Mouse (Mus musculus) MEL (cell line): Measurements from ENCODE around the gene Prkar1a. TPM values are rescaled to one million over a fixed set of nuclear protein-coding genes. Genes with fewer than 3 reads are reported as not detected.

Experiments used
- DNase-seq: peaks from one replicate; pipeline ENCODE4 v3.0.0; 2011; ENCODE audit warnings: low read depth, low spot score
- H3K27ac ChIP-seq: 2 replicates; pipeline ENCODE4 v1.5.1; 2012; ENCODE audit warnings: low read depth, mild to moderate bottlenecking, control low read depth, low read length, moderate library complexity; ENCODE audit not compliant: control insufficient read depth
- H3K27me3 ChIP-seq, 2 experiments: fragments of 150-350 bp in 1 of 2; sonication (generic) in 1 of 2; 2 replicates each; pipeline ENCODE4 v1.6.1; 2012; ENCODE audit warnings: low read length in 2 of 2, mild to moderate bottlenecking in 2 of 2, improper control_type of control experiment in 1 of 2, moderate library complexity in 1 of 2; ENCODE audit not compliant: insufficient read depth in 2 of 2, control insufficient read depth in 1 of 2
- H3K36me3 ChIP-seq, 2 experiments: 2 replicates each; pipeline ENCODE4 v1.6.1; 2012 to 2014; ENCODE audit warnings: low read length in 2 of 2, improper control_type of control experiment in 1 of 2, inconsistent platforms in 1 of 2, mild to moderate bottlenecking in 1 of 2; ENCODE audit not compliant: insufficient read depth in 2 of 2, control insufficient read depth in 1 of 2
- H3K4me1 ChIP-seq, 2 experiments: fragments of 150-350 bp in 1 of 2; sonication (generic) in 1 of 2; 2 replicates each; pipeline ENCODE4 v1.6.1; 2012; ENCODE audit warnings: low read length in 2 of 2, improper control_type of control experiment in 1 of 2, mild to moderate bottlenecking in 1 of 2; ENCODE audit not compliant: insufficient read depth in 2 of 2, control insufficient read depth in 1 of 2
- H3K4me3 ChIP-seq, 2 experiments: fragments of 150-350 bp in 1 of 2; sonication (generic) in 1 of 2; 2 replicates each; pipeline ENCODE4 v1.5.1; 2012; ENCODE audit warnings: low read depth in 2 of 2, low read length in 2 of 2, mild to moderate bottlenecking in 2 of 2, moderate library complexity in 2 of 2, control low read depth in 1 of 2, improper control_type of control experiment in 1 of 2; ENCODE audit not compliant: control insufficient read depth in 1 of 2, insufficient read depth in 1 of 2
- H3K79me2 ChIP-seq: 2 replicates; pipeline ENCODE4 v1.6.1; 2012; ENCODE audit warnings: mild to moderate bottlenecking, low read length, moderate library complexity; ENCODE audit not compliant: control insufficient read depth, poor library complexity, insufficient read depth
- H3K9ac ChIP-seq: 2 replicates; pipeline ENCODE4 v1.6.1; 2012; ENCODE audit warnings: low read depth, mild to moderate bottlenecking, control low read depth, low read length, moderate library complexity; ENCODE audit not compliant: control insufficient read depth, poor library complexity, severe bottlenecking
- H3K9me3 ChIP-seq: fragments of 150-350 bp; sonication (generic); replicated peaks from 2 replicates; pipeline ENCODE4 v1.6.1; 2012; ENCODE audit warnings: mild to moderate bottlenecking, low read length, improper control_type of control experiment, moderate library complexity; ENCODE audit not compliant: insufficient read depth
- BHLHE40 ChIP-seq: IDR thresholded peaks from 2 replicates; pipeline ENCODE4 v1.6.1; 2012; ENCODE audit warnings: low read depth, mild to moderate bottlenecking, inconsistent platforms, low read length, improper control_type of control experiment, borderline replicate concordance
- CTCF ChIP-seq, 3 experiments: IDR thresholded peaks in 2 of 3; conservative IDR thresholded peaks in 1 of 3; 2 replicates each; pipeline ENCODE4 v1.5.1; 2011 to 2012; ENCODE audit warnings: low read length in 3 of 3, low read depth in 2 of 3, mild to moderate bottlenecking in 2 of 3, improper control_type of control experiment in 1 of 3, inconsistent platforms in 1 of 3, mixed read lengths in 1 of 3, moderate library complexity in 1 of 3; ENCODE audit not compliant: control insufficient read depth in 1 of 3, insufficient read depth in 1 of 3, poor library complexity in 1 of 3, severe bottlenecking in 1 of 3
- EP300 ChIP-seq, 2 experiments: IDR thresholded peaks; 2 replicates each; pipeline ENCODE4 v1.6.1; 2011; ENCODE audit warnings: improper control_type of control experiment in 2 of 2, low read length in 2 of 2, low read depth in 1 of 2, mild to moderate bottlenecking in 1 of 2
- GATA1 ChIP-seq: IDR thresholded peaks from 2 replicates; pipeline ENCODE4 v1.6.1; 2011; ENCODE audit warnings: low read depth, low read length, improper control_type of control experiment
- HCFC1 ChIP-seq: IDR thresholded peaks from 2 replicates; pipeline ENCODE4 v1.6.1; 2012; ENCODE audit warnings: low read depth, mild to moderate bottlenecking, inconsistent platforms, low read length, improper control_type of control experiment, moderate library complexity
- JUND ChIP-seq: IDR thresholded peaks from 2 replicates; pipeline ENCODE4 v1.6.1; 2011; ENCODE audit warnings: low read depth, mild to moderate bottlenecking, improper control_type of control experiment, low read length
- MAFK ChIP-seq: IDR thresholded peaks from 2 replicates; pipeline ENCODE4 v1.6.1; 2011; ENCODE audit warnings: low read depth, mild to moderate bottlenecking, low read length, improper control_type of control experiment, borderline replicate concordance
- NELFE ChIP-seq: IDR thresholded peaks from 2 replicates; pipeline ENCODE4 v1.6.1; 2011; ENCODE audit warnings: low read depth, low read length, improper control_type of control experiment
- NRF1 ChIP-seq: IDR thresholded peaks from 2 replicates; pipeline ENCODE4 v1.6.1; 2014; ENCODE audit warnings: low read depth, mild to moderate bottlenecking, inconsistent platforms, low read length, improper control_type of control experiment, moderate library complexity; ENCODE audit not compliant: poor library complexity, insufficient read depth, severe bottlenecking
- POLR2AphosphoS2 ChIP-seq: IDR thresholded peaks from 2 replicates; pipeline ENCODE4 v1.6.1; 2011; ENCODE audit warnings: low read length, improper control_type of control experiment
- POLR2AphosphoS5 ChIP-seq: IDR thresholded peaks from 2 replicates; pipeline ENCODE4 v1.6.1; 2012; ENCODE audit warnings: low read depth, borderline replicate concordance, mild to moderate bottlenecking, inconsistent platforms, low read length, moderate library complexity, mixed read lengths
- RAD21 ChIP-seq: IDR thresholded peaks from 2 replicates; pipeline ENCODE4 v1.6.1; 2011; ENCODE audit warnings: mild to moderate bottlenecking, low read depth, low read length, improper control_type of control experiment
- SIN3A ChIP-seq: IDR thresholded peaks from 2 replicates; pipeline ENCODE4 v1.6.1; 2012; ENCODE audit warnings: low read length, improper control_type of control experiment, inconsistent platforms
- SMC3 ChIP-seq: IDR thresholded peaks from 2 replicates; pipeline ENCODE4 v1.6.1; 2011; ENCODE audit warnings: low read depth, low read length, improper control_type of control experiment
- TAL1 ChIP-seq: IDR thresholded peaks from 2 replicates; pipeline ENCODE4 v1.6.1; 2012; ENCODE audit warnings: mild to moderate bottlenecking, inconsistent platforms, low read length, moderate library complexity, mixed read lengths
- TBP ChIP-seq: IDR thresholded peaks from 2 replicates; pipeline ENCODE4 v1.8.0; 2011; ENCODE audit warnings: low read depth, low read length, improper control_type of control experiment
- TCF12 ChIP-seq: IDR thresholded peaks from 2 replicates; pipeline ENCODE4 v1.6.1; 2014; ENCODE audit warnings: low read depth, mild to moderate bottlenecking, inconsistent platforms, low read length, improper control_type of control experiment, moderate library complexity
- UBTF ChIP-seq: IDR thresholded peaks from 2 replicates; pipeline ENCODE4 v1.6.1; 2012; ENCODE audit warnings: low read depth, mild to moderate bottlenecking, inconsistent platforms, low read length, improper control_type of control experiment, moderate library complexity, borderline replicate concordance; ENCODE audit not compliant: insufficient read depth
- USF2 ChIP-seq, 2 experiments: IDR thresholded peaks; 2 replicates each; pipeline ENCODE4 v1.6.1; 2011 to 2012; ENCODE audit warnings: improper control_type of control experiment in 2 of 2, low read length in 2 of 2, borderline replicate concordance in 1 of 2, inconsistent platforms in 1 of 2, low read depth in 1 of 2, mild to moderate bottlenecking in 1 of 2; ENCODE audit not compliant: insufficient read depth in 1 of 2
- ZC3H11A ChIP-seq: IDR thresholded peaks from 2 replicates; pipeline ENCODE4 v1.6.1; 2012; ENCODE audit warnings: low read depth, mild to moderate bottlenecking, inconsistent platforms, low read length, improper control_type of control experiment
- ZKSCAN1 ChIP-seq: IDR thresholded peaks from 2 replicates; pipeline ENCODE4 v1.6.1; 2012; ENCODE audit warnings: low read depth, mild to moderate bottlenecking, inconsistent platforms, low read length, improper control_type of control experiment, moderate library complexity
- ZNF384 ChIP-seq: IDR thresholded peaks from 2 replicates; pipeline ENCODE4 v1.6.1; 2012; ENCODE audit warnings: low read depth, mild to moderate bottlenecking, inconsistent platforms, low read length, improper control_type of control experiment
- polyA plus RNA-seq, 2 experiments: library from polyadenylated mRNA; stranded (reverse) in 1 of 2; unstranded in 1 of 2; fragments of >175 nt in 1 of 2; fragments of >200 nt in 1 of 2; gene quantifications; 2 replicates each; pipeline versions ENCODE4 v1.2.1 to v1.2.4; 2012; ENCODE audit warnings: low replicate concordance in 2 of 2, low read depth in 1 of 2; ENCODE audit not compliant: insufficient read length in 2 of 2, insufficient read depth in 1 of 2, missing spikeins in 1 of 2
- total RNA-seq: library from RNA; depleted of rRNA; stranded (reverse); fragments of 300-350 nt; gene quantifications from 2 replicates; pipeline ENCODE4 v1.2.3, GENCODE M21; 2012; rRNA removed

Prkar1a gene
- 69.6 and 70.2 TPM in 2 replicates for total RNA-seq
- 100 to 1,000 TPM in 1 of 2 experiments, not detected in 1; 152 TPM for polyA plus RNA-seq

DNA sequence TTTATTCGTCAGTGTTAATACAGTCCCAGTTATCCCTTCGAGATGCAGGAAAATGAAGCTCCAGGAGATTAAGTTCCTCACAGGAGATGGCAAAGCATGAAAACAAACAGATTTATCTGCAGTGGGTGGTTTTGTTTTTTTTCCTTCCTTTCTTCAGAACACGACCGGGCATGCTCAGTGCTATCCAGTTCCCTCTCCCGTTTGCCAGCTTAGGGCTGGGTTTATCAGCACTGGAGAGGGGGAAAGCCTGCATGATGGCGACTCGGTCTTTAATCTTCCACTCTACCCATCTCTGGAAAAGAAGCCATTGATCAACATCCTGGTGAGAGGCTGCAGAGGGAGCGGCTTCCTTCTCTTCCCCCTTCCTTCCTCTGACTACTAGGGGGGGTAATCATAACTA is at the start of gene Prkar1a:
TSS of gene Prkar1a (plus strand) at position 200 of the 400 bp plus-strand sequence.
- DNase-seq = peak; percentile 47
- H3K27me3 ChIP-seq = peaks cover 14 to 16% of the 10 kb centered on the region in 2 experiments
- peaks cover 30% of the 10 kb centered on the region for H3K79me2 ChIP-seq
- TF ChIP-seq RAD21 (no peak), EP300 (IDR thresholded peaks at IDR 0.05; ENCODE audit: low read depth in 1 of 2, low read length in 2 of 2) (no peak), ZC3H11A (no peak), ZNF384 (peak; percentile 47; the same call in 1 of the 2 replicates), POLR2AphosphoS2 (no peak), UBTF (no peak), POLR2AphosphoS5 (no peak), CTCF (IDR thresholded peaks at IDR 0.05 in 2 of 3, conservative IDR thresholded peaks at IDR 0.05 in 1 of 3; ENCODE audit: control insufficient read depth in 1 of 3, insufficient read depth in 1 of 3, low read depth in 2 of 3, low read length in 3 of 3, poor library complexity in 1 of 3, severe bottlenecking in 1 of 3) (no peak), BHLHE40 (no peak), NELFE (no peak), USF2 (IDR thresholded peaks at IDR 0.05; ENCODE audit: borderline replicate concordance in 1 of 2, insufficient read depth in 1 of 2, low read depth in 1 of 2, low read length in 2 of 2) (no peak), TAL1 (no peak), NRF1 (peak; percentile 50; the same call in 1 of the 2 replicates), MAFK (no peak), TCF12 (no peak), HCFC1 (no peak), SIN3A (no peak), GATA1 (0 out of 2 replicates have a peak, but pooled peaks have one; percentile 0), ZKSCAN1 (no peak), SMC3 (no peak)
- TF ChIP-seq, all 39 proteins: peak for 3
- Histone ChIP-seq H3K36me3 (peaks cover 3 to 27% of the 10 kb centered on the region in 2 experiments), H3K4me3 (peak within 1 kb of the TSS; percentile 82 to 89), H3K4me1 (peaks cover 14 to 21% of the 10 kb centered on the region in 2 experiments), H3K9me3 (no peaks in the 10 kb centered on the region), H3K27ac (no peak within 1 kb of the TSS), H3K9ac (peak within 1 kb of the TSS; percentile 57)

GRCm38 (mm10) chr11:109607600-109607999 is 41.6 kb upstream of the Prkar1a start:
- Histone ChIP-seq H3K4me3 (no peak overlapping the region), H3K4me1 (peaks cover 5 to 10% of the 10 kb centered on the region in 2 experiments; a peak in 2 of 4 replicates), H3K27ac (no peak overlapping the region), H3K9ac (no peak overlapping the region), H3K36me3 (peaks cover 0 to 8% of the 10 kb centered on the region in 2 experiments; a peak in 2 of 4 replicates), H3K79me2 (no peaks in the 10 kb centered on the region), H3K27me3 (no peaks in the 10 kb centered on the region), H3K9me3 (no peaks in the 10 kb centered on the region)
- no peak for DNase-seq
- TF ChIP-seq JUND (no peak), ZNF384 (peak; percentile 80), TBP (no peak)
